Mouse (Mus musculus) adrenal gland (tissue): Measurements from ENCODE around the gene Hoxd10.

Source experiments
- intact Hi-C: fragments of 180-260 bp; cut with DNase I; formaldehyde crosslinking; loops from one replicate; pipeline ENCODE4 v1.15.1; 2025

Gene Hoxd10

DNA sequence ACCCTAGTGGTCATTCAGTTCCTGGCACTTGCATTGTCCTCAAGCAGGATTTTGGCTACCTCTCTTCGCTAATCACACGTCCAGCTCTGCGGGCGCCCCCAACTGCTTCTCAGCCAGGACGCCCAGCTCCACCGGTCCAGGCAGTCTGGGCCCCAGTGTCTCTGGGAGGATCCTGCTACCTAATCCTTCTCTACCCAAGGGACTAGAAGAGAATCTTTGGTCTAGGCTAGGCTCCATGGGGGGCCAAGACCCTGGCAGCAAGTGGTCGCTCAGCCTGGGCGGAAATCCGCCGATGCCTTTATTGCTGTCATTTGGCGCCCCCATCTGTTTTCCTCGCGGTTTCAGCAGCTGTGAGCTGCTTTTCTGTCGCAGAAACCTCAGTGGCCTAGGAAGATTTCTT, 30.0 kb upstream of the Hoxd10 start:
- intact Hi-C loops: loop anchor here (5.0 kb wide), 1 partner anchor 359 kb away; no protein-coding TSS in a partner anchor

DNA sequence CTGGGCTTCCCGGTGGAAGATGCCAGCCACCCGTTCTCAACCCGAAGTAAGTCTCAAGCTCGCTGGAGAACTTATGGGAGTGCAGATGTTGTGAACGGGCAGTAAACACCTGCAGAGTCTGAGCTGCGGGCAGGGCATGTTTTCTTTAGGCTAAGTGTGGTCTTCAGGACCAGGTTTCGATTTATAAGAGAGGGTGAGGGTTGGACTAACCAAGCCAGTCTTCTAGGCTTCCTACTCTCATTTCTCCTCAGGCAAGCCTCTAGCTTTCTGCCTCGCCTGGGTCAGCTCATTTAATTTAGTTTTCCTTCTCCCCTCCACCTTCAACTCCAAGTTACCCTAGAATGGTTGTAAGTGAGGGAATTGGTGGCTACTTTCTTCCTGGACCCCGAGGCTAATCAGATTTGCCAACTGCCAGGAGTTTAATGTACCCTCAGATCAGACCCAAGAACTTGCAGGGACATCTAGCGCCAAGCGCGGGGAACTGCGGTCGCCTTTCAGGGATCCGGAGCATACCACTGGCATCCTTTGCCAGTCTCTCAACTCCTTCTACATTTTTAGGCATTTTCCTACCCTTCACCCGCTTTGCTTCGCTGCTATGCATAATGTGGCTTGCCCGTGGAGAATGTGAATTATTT, 28.3 kb upstream of the Hoxd10 start:
- intact Hi-C loops: loop anchor here (5.0 kb wide), 1 partner anchor 361 kb away; no protein-coding TSS in a partner anchor

DNA sequence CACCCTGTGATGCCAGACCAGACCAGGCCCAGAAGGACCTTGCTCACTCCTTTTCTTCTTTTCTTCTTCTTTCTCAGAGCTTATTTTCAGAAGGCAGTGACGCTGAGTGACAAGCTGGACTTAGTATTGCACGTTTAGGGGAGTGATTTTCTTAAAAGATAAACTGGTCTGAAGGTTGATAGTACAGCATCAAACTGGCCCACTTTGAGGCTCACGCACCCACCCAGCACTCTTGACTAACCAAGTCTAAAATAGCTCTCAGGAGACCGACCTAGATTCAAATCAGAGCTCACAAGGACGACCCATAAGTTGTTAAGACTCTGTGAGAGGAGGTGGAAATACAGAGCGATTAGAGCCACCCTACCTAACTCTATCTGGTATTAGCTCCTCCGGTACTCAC, 25.3 kb upstream of the Hoxd10 start:
- intact Hi-C loops: no loop called here

DNA sequence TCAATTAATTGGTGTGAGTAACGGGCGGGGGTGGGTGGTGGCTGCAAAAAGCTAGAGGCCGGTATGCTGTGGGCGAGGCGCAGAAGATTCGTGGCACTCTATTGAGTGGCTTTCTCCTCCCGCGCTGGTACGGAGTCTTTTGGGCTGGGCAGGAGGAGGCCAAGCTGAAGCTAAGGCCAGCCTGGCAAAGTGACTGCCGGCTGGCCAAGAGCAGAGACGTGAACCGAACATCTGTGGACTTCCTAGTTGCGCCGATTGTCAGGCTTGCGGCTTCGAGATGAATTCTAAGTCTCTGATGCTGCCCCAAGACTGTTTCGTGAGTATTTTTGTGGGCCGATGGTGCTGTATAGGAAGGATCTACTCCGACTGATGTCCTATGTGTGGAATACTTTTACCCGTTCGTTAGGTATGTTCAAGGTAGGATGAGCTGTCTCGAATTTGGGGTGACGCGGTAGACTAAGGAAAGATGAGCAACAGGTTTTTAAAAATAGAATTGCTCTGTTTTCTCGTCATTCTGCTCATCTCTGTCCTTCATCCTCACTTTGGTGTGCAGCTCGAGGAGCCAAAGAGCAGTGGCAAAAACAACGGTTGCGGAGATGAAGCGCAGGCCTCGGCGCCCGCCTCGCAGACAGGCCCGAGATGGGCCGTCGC, 24.4 kb upstream of the Hoxd10 start:
- intact Hi-C loops: no loop called here

DNA sequence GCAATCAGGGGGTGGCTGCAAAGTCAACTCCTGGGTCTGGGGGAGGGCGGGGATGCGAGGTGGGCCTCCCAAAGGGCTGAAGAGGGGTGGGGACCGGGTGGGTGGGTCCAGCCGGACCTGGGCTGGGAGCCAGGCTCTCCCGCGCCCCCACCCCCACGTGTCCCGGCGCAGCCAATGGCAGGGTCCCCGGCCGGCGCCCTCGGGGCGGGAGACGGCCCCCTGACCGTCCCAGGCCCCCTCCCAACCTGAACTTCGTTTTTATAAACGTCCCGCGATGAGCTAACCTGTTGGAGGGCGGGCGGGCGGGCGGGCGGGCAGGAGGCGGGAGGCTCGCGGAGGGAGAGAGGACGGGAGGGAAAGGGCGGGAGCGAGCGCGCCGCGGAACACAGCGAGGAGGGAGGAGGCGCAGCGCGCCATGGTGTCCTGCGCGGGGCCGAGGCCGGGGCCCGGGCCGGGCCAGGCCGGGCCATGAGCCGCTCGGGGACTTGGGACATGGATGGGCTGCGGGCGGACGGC, 23.8 kb upstream of the Hoxd10 start, which contains the start of gene Hoxd13:
Gene Hoxd13 (plus strand): TSS at position 469 of the 516 bp plus-strand sequence.
- intact Hi-C loops: no loop called here

DNA sequence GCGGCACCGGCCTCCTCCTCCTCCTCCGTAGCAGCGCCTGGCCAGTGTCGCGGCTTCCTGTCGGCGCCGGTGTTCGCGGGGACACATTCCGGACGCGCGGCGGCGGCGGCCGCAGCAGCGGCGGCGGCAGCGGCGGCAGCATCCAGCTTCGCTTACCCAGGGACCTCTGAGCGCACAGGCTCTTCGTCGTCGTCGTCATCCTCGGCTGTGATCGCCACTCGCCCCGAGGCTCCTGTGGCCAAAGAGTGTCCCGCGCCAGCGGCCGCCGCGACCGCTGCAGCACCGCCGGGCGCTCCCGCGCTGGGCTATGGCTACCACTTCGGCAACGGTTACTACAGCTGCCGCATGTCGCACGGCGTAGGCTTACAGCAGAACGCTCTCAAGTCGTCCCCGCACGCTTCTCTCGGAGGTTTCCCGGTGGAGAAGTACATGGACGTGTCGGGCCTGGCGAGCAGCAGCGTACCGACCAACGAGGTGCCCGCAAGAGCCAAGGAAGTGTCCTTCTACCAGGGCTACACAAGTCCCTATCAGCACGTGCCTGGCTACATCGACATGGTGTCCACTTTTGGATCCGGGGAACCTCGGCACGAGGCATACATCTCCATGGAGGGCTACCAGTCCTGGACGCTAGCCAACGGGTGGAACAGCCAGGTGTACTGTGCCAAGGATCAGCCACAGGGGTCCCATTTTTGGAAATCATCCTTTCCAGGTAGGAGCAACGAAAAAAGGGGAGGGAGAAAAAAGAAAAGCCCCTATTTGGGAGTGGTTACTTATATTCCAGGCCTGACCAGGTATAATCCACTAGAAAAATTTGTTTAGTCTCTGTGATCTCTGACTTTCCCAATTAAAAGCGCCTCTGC, 23.1 kb upstream of the Hoxd10 start:
- intact Hi-C loops: no loop called here

DNA sequence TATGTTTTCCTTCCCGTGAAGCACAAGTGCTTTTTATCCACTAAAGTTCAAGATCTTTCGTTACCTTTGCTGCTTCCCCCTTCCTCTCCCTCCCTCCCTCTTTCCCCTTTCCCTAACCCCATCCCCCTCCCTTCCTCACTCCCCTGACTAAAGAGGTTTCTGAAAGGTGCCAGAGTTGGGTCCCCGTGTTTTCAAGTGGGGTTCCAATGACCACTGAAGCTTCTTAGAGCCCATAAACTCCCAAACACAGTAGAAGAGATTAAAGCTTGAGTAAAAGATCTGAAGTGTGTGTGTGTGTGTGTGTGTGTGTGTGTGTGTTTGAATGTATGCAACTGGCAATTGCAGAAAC, 22.5 kb upstream of the Hoxd10 start:
- intact Hi-C loops: no loop called here

DNA sequence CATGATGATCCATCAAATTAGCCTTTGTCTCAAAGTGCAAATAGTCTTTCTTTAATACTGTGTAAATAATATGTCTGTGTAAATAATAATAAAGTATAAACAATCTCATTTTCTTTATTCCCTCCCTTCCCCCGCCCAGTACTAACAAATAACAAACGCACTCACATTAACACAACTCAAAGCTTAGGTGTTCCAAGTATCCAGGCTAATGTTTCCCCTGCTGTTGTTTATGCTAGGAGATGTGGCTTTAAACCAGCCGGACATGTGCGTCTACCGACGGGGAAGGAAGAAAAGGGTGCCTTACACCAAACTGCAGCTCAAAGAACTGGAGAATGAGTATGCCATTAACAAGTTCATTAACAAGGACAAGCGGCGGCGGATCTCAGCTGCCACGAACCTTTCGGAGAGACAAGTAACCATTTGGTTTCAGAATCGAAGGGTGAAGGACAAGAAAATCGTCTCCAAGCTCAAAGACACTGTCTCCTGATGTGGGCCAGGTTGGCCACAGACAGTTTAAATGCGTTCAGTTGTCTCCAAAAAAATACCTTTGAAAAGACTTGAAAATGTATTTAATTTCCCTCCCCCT, 22.0 kb upstream of the Hoxd10 start:
- intact Hi-C loops: loop anchor here (5.0 kb wide), 2 partner anchors 602 to 702 kb away; no protein-coding TSS in a partner anchor

DNA sequence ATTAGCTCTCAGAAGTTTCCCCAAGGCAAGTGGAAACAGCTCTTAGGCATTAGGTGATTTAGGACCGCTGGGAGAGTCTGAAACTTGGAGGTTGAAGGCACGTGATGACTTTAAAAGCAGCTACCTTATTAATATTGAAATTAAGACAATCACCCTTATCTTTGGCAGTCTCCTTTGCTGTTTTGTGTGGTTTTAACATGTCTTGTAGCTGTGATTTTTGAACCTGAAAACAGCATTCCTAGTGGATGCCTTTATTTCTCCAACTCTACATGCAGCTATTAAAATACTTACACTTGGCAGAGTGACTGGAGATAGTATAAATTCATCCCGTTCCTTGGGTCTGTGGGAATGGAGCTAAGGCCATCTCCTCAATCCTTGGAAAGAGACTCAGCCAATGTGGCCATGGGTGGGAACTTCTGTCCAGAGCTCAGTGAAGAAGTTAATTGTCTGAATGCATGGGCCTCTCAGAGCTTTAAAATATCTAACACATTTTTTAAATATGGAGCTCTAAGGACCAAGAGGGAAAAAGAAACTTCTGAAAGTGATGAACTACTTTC, 21.0 kb upstream of the Hoxd10 start:
- intact Hi-C loops: loop anchor here (5.0 kb wide), 2 partner anchors 603 to 703 kb away; no protein-coding TSS in a partner anchor

DNA sequence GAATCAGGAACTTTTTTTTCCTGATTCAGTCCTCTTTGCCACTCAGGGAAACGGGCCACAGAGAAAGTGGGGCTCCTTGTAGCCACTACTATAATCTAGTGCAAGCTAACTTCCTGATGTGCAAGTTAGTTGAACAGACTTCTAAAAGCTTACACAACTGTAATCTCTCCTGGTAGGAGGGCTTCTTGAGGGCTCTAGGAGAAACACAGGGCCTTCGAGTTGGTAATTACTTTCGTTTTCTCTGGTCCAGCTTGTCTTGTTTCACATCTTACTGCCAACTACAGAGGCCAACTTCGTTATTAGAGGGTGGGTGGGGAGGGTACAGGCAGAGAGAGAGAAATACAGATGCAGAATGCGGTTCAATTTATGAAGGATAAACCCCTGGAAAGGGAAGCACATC, 19.9 kb upstream of the Hoxd10 start:
- intact Hi-C loops: loop anchor here (5.0 kb wide), 2 partner anchors 605 to 705 kb away; no protein-coding TSS in a partner anchor

DNA sequence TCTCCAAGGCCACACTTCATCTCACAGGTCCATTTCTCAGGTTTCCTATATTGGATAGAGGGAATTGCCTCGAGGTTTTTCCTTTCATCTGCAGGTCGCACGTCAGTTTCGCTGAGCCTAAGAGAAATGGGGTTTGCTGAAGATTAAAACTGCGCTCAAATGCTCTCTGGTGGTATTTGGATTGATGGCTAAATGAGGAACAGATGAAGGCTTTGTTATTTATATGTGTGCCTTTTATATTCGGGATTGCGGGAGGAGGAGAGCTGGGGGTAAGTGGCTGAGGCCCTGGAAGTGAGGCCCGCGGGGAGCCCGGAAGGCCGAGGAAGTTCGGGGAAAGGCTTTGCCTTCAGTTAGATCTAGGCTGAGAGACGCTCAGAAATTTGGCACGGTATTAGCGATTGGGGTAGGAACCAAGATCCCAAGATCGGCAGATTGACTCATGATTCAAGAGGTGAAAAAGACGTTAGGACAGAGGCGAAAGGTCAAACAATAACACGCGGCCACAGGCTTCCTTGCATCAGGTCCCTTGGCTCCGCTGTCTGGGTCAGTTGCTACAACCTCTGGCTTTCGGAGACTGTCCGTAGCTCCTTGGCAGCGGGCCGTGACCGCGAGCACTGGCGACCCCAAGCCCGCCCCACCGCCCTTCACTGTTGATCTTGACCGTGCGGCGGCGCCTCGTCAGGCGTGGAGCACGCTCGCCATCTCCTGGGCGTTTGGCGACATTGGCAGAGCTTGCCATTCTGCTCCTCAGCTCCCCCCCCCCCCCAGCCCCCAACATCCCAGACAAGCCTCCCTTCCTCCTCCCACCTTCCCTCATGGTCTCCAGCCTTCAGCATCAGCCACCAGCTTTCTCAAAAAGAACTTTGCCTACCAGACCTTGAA, 19.0 kb upstream of the Hoxd10 start:
- intact Hi-C loops: loop anchor here (5.0 kb wide), 2 partner anchors 605 to 705 kb away; no protein-coding TSS in a partner anchor

DNA sequence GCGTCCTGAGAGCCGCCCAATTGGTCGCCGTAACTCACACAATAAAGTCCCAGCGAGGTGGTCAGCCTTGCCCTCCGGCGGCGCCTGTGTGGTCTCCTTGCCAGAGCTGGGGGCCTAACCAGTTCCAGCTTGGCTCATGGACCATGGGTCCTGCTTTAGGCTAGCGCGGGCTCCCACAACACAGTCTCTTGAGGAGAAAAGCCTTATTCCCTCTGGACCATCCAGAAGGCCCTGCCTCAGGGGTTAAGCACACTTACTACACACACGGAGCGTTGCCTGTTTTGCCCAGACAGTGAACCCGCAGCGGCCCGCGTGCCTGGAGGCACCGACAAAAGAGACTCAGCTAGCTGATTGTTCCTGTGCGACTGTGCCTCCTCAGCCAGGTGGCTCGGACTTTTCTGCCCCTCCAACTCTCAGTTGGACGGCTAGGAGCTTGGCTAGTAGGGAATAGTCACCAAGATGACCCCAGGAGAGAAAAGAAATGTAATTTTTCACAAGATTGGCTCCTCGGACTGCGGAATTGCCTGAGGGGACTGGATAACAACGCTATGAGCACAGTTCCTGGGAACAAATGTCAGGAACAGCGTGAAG, 17.8 kb upstream of the Hoxd10 start:
- intact Hi-C loops: loop anchor here (5.0 kb wide), 2 partner anchors 607 to 707 kb away; no protein-coding TSS in a partner anchor

DNA sequence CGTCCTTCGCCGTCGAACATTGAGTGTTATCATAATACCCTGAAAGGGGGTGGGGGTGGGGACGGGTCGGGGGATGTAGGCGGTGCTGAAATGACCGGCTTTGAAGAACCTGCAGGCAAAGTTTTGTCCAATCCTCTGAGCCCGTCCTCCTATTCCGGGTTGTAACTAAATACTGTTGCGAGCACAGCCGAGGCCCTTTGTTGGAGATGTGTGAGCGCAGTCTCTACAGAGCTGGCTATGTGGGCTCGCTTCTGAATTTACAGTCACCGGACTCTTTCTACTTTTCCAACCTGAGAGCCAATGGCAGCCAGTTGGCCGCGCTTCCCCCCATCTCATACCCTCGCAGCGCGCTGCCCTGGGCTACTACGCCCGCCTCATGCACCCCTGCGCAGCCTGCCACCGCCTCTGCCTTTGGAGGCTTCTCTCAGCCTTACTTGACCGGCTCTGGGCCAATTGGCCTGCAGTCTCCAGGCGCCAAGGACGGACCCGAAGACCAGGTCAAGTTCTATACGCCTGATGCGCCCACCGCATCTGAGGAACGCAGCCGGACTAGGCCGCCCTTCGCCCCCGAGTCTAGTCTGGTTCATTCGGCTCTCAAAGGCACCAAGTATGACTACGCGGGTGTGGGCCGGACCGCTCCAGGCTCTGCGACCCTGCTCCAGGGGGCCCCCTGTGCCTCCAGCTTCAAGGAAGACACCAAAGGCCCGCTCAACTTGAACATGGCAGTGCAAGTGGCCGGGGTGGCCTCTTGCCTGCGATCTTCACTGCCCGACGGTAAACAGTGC, 16.7 kb upstream of the Hoxd10 start, which contains the start of gene Hoxd12:
Gene Hoxd12 (plus strand): TSS at position 133 of the 785 bp plus-strand sequence.
- intact Hi-C loops: loop anchor here (5.0 kb wide), 2 partner anchors 608 to 708 kb away; no protein-coding TSS in a partner anchor

DNA sequence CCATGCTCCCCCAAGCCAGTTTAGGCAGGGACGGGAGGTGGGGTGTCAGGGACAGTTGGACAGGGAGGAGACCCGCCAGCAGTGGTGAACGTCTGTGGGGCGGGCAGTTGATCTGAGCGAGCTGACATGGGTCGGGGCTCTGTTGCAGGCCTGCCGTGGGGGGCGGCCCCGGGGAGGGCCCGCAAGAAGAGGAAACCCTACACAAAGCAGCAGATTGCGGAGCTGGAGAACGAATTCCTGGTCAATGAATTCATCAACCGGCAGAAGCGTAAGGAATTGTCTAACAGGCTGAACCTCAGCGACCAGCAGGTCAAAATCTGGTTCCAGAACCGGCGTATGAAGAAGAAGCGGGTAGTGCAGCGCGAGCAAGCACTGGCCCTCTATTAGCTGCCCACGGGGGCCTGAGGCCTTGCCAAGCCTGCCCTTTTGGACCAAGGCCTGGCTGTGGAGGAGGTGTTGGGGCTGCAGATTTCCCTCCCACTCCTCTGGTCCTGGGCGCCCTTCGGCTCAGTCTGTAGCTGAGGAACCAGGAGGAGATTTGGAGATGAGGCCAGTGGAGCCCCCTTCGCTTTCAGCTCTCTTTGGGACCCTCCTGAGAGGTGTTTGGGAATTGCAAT, 15.9 kb upstream of the Hoxd10 start:
- intact Hi-C loops: no loop called here

DNA sequence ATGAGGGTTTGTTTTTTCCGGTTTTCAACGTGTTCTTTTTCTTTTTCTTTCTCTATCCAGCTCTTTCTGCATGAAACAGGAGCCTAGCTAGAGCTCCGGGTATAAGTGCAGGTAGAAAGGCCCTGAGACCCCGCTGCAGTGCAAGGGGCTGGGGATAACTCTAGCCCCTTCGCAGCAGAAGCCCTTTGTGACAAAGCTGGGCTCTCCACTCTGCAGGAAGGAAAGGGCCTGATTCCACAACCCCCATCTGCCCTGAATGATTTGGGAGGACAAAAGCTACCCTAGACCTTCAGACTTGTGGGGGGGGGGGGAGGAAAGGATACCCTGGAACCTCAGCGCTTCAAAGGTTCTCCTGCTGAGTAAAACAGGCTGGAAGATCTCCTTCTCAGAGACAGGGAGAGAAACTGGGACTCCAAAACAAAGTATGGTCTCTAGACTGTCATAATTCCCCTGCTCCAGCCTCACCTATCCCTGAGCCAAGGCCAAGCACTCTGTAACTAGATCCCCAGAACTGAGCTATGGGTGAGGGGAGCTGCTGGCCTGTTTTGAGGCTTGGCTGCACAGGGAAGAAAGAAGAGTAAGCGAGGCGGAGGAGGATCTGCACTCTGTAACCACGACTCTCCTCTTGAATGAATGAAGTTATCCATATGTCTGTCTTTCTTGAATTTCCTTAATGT, 15.2 kb upstream of the Hoxd10 start:
- intact Hi-C loops: no loop called here

DNA sequence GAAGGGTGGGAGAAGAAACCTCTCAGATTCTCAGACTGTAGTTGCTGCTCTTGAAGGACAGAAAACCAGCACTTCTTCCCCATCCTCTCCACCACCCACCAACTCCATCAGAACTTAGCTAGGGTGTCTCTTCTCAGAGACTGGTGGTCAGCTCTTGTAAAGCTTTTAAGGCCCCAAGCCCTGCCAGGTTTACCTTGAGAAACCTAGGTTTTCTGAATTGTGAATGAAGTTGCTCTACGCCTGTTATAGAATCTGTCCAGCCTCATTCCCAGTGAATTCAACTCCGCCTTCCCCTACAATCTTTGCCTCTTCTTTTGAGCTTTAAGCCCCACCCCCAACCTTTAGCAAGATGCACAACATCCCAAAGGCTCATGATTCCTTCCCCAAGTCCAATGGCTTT, 14.6 kb upstream of the Hoxd10 start:
- intact Hi-C loops: no loop called here

DNA sequence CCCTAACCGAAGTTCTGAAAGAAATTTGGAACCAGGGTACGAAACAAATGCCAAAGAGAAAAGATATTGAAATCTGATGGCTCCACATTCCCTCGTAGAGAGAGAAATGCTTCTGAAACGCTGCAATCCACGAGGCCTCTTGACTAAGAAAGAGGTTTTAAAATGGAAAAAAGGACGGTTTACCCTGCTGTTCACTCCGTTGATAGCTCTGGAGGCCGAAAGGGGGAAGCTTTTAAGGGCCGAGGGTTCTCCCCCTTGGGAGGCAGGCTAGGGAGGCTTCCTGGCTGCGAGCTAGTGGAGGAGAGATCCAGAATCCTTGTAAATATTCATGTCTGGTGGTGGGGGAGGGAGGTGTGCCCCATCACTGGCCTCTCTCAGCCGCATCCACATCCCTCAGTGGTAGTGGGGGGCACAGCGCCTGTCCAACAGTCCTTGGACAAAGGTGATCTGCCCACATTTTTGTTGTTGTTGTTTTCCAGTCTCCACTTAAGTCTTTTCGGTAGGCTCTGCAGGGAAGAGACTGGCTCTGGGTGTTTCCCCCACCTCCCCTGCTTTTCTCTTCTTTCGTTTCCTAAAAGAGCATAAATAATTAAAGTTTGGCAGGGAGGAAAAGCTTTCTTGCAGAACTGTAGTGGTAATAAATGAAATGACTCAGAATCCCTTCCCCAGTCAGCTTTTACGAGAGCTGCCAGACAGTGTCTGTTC, 12.7 kb upstream of the Hoxd10 start, which contains the start of gene Hoxd11:
Gene Hoxd11 (plus strand): TSS at position 667 of the 705 bp plus-strand sequence.
- intact Hi-C loops: no loop called here
